Mouse (Mus musculus) CH12F3 (cell line): ENCODE data around the gene Prox2.
"Not testable (repeated sequence)": the region's sequence is repeated elsewhere in the genome, so short reads cannot be mapped to it uniquely, and the experiment has no call there.

Source experiments
- in situ Hi-C: fragments of 300-500 bp; cut with MboI; formaldehyde crosslinking; loops from 2 replicates; pipeline ENCODE4 v1.14.3; 2020; ENCODE audit warnings: low sequenced_read_pairs

Gene Prox2

GRCm38 (mm10) chr12:85110698-85111592, at the start of gene Prox2, which contains the start of gene Dlst:
Gene Prox2, minus strand, starts transcription at chr12:85110759.
Gene Dlst, plus strand, starts transcription at chr12:85110833.
- in situ Hi-C loops: no loop called here

GRCm38 (mm10) chr12:85159592-85159991, 49.0 kb upstream of the Prox2 start:
- in situ Hi-C loops: loop anchor here (10.0 kb wide), 1 partner anchor 135 kb away; no protein-coding TSS in a partner anchor

GRCm38 (mm10) chr12:85158801-85159200, 48.2 kb upstream of the Prox2 start:
- in situ Hi-C loops: loop anchor here (10.0 kb wide), 1 partner anchor 136 kb away; no protein-coding TSS in a partner anchor

GRCm38 (mm10) chr12:85157797-85158460, 47.4 kb upstream of the Prox2 start:
- in situ Hi-C loops: loop anchor here (10.0 kb wide), 1 partner anchor 137 kb away; no protein-coding TSS in a partner anchor

- in situ Hi-C loops: loop anchor here (10.0 kb wide), 1 partner anchor 138 kb away; no protein-coding TSS in a partner anchor
Measured at GRCm38 (mm10) chr12:85156324-85156723, 45.8 kb upstream of the Prox2 start.

- in situ Hi-C loops: loop anchor here (10.0 kb wide), 1 partner anchor 142 kb away; no protein-coding TSS in a partner anchor
Measured at GRCm38 (mm10) chr12:85153011-85153410, 42.5 kb upstream of the Prox2 start.

- in situ Hi-C loops: loop anchor here (10.0 kb wide), 1 partner anchor 144 kb away; no protein-coding TSS in a partner anchor
Measured at GRCm38 (mm10) chr12:85151002-85151774, 40.6 kb upstream of the Prox2 start, which contains the start of gene Rps6kl1. Gene Rps6kl1, minus strand, starts transcription at chr12:85151264.

GRCm38 (mm10) chr12:85150321-85151001, 39.9 kb upstream of the Prox2 start:
- in situ Hi-C loops: loop anchor here (10.0 kb wide), 1 partner anchor 144 kb away; no protein-coding TSS in a partner anchor

- in situ Hi-C loops: no loop called here
Measured at GRCm38 (mm10) chr12:85146881-85147280, 36.3 kb upstream of the Prox2 start.

GRCm38 (mm10) chr12:85146355-85146754, 35.8 kb upstream of the Prox2 start:
- in situ Hi-C loops: no loop called here

GRCm38 (mm10) chr12:85145630-85146029, 35.1 kb upstream of the Prox2 start:
- in situ Hi-C loops: no loop called here

- in situ Hi-C loops: no loop called here
Measured at GRCm38 (mm10) chr12:85144821-85145220, 34.3 kb upstream of the Prox2 start.

GRCm38 (mm10) chr12:85144276-85144675, 33.7 kb upstream of the Prox2 start:
- in situ Hi-C loops: not testable (repeated sequence)

- in situ Hi-C loops: no loop called here
Measured at GRCm38 (mm10) chr12:85142803-85143202, 32.2 kb upstream of the Prox2 start.

GRCm38 (mm10) chr12:85141096-85141495, 30.5 kb upstream of the Prox2 start:
- in situ Hi-C loops: no loop called here

GRCm38 (mm10) chr12:85140036-85140701, 29.6 kb upstream of the Prox2 start:
- in situ Hi-C loops: no loop called here

GRCm38 (mm10) chr12:85136627-85137026, 26.1 kb upstream of the Prox2 start:
- in situ Hi-C loops: no loop called here

- in situ Hi-C loops: no loop called here
Measured at GRCm38 (mm10) chr12:85135513-85136470, 25.2 kb upstream of the Prox2 start.
